Mouse (Mus musculus): Measurements from ENCODE around the gene Tmprss6. TPM values are rescaled to one million over a fixed set of nuclear protein-coding genes. Genes with fewer than 3 reads are reported as not detected.

Gene Tmprss6
- polyA plus RNA-seq (2012; ENCODE audit: low replicate concordance): 0.25 TPM in 1 of 2 replicates, not detected in the other

DNA sequence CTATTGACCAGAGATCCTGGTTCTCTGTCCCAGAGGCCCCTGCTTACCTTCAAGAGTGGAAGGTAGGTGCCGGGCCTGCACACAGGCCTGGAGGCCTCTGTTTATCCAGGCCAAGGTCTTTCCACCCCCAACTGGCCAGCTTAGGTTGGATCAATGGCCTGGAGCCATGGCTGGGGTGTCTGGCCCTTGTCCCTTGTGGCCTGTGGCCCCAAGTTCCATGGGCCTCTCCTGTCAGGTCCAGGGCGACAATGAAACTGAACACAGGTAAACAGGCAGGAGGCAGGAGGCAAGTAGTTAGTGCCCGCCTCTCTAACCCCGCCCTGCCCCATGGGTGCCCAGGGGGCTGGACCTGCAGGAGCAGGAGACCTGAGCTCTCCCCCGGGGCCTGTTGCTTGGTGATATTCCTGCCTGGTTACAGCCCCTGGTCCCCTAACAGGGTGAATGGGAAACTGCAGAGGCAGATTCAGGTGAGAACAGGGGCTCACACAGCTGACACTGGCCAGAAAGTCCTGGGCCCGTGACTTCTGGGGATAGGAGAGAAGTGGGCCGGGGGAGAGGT lies at the start of gene Tmprss6:
Gene Tmprss6 (minus strand): TSS at position 256 of the 559 bp plus-strand sequence.

DNA sequence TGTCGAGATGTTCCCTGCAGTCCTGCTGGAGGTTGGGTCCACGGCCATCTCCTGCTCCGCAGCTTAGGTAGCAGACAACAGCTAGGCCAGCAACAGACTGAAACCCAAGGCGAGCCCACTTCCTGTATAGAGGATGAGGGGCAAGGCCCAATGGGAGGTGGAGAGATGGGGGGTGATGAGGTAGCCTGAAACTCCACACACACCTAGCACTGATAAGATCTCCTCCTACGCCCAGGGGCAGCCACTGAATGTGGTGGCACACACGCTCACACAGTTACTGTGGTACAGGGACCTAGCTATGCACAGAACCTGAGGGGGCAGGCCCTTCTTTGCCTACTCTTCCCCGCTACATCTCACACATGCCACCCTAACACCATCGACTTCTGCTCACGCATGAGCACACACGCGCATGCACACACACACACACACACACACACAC lies 26.6 kb upstream of the Tmprss6 start, which contains the start of gene Il2rb:
Gene Il2rb (minus strand): TSS at position 304 of the 439 bp plus-strand sequence.

DNA sequence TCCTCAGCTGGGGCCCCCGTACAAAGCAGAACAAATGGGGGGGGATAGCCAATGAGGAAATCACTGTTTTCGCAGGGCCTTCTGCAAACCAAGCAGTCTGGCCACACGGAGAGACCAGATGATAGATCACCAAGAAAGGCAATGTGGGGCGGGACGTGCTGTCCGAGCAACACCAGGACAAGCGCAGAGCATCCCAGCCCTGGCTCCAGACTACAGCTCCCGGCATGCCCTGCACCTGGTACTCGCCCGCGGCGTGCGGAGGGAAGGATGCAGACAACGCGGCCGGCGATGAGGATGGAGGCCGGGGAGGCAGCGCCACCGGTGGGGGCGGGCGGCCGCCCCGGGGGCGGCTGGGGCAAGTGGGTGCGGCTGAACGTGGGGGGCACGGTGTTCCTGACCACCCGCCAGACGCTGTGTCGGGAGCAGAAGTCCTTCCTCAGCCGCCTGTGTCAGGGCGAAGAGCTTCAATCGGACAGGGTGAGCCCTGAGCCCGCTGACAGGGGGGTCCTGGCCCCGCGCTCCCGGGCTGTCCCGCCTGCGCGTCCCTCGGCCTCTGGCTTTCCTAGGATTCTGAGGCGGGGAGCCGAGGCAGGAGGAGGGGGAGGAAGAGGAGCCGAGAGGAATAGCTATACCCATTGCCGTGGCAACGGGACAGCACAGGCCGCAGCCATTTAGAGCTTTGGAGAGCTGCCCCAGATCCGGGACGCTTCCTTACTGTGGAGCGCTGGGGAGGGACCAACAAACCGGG lies 39.9 kb downstream of the Tmprss6 start, which contains the start of gene Kctd17:
Gene Kctd17 (plus strand): TSS at position 174 of the 748 bp plus-strand sequence.

DNA sequence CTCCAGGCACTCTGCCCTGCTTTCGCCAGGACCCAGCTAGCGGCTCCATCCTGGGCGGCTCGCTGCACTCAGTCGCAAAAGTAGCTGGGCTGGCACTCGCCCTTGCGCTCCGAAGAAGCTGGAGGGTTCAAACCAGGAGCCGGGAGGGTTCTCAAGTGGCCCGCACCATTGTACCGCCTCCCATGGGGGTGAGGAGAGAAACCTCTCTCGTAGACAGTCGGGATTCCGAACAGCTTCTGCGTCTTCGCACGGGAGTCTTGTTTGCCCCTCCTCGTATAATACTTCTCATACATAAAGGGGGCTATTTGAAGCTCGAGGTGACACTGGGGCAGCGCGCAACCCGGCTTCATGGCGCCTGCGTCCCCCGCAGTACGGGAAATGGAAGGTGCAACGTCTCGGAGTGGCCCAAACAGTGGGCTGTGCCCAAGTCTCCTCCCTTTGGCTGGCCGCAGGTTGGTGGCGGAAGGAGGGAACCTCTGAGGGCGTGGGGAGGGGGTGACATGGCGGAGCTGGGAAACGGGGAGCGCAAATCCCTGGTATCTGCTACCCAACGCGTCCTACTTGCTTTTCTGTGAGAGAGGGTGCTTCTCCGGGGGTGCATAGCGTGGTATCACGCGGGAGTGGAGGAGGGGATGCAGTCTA lies 62.0 kb downstream of the Tmprss6 start, which contains the start of gene Mpst:
Gene Mpst (plus strand): TSS at position 124 of the 642 bp plus-strand sequence.

DNA sequence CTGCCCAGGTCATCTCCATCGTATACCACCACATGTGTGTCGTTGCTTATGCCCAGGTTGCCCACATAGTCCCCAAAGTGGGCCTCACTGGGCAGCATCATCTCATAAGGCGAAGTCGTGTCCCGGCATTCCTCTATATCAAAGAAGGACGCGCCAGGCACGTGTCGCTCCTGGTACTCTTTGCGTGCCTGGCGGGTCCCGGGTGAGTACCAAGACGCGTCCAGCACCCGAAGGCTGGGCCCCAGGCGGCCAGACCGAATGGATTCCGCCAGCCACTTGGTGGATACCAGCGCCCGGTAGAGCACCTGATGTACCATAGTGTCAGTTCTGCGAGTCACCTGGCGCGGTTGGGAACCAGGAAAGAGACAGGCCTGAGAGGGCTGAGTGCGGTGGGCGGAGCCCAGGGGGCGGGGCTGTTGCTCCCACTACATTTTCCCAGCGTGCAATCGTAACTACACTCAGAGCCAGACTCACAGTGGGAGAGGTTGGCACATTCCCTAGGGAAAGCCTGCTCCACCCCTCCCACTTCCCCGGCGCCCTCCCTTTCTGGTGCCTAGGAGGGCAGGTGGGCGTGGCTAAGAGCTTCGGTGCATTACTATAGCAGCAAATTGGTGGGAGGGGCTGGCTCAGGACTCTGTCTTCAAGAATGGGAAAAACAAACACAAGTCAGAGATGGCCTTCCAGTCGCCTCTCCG lies 62.8 kb downstream of the Tmprss6 start, which contains the start of gene Tst:
Gene Tst (minus strand): TSS at position 391 of the 695 bp plus-strand sequence.

DNA sequence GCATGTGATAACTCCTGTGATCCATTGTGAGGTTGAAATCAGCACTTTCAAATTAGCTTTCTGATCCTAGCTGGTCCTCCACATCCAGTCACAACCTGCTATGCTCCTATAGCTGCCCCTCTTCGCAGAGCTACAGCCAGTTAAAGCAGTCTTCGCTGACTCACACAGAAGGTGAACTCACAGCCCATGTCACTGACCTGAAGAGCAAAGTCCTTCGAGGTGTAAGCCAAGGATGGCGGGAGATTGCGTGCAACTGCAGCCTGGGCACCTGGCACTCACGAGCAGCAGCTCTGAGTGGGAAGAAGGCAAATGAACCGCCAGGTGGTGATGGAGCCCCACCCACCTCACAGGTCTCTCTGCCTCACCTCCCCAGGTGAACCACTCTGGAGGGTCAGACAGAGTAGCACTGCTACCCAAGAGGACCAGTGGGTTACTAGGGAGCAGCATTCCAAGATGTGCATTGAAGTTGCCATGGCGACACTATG lies 72.9 kb downstream of the Tmprss6 start, which contains the start of gene Tex33:
Gene Tex33 (minus strand): TSS at position 435 of the 485 bp plus-strand sequence.

Other genes with a start within 250 kb of the Tmprss6 start
- 111 TPM in 2 replicates for gene Ncf4, start 223.8 kb downstream of the Tmprss6 start, polyA plus RNA-seq (2012; ENCODE audit: low replicate concordance)
- 13.9 and 82.5 TPM in 2 replicates for gene Csf2rb2, start 162.9 kb downstream of the Tmprss6 start, polyA plus RNA-seq (2012; ENCODE audit: low replicate concordance)
- 71.1 and 138 TPM in 2 replicates for gene Csf2rb, start 142.9 kb downstream of the Tmprss6 start, polyA plus RNA-seq (2012; ENCODE audit: low replicate concordance)
- not detected in 2 replicates for gene Tex33, start 72.7 kb downstream of the Tmprss6 start, polyA plus RNA-seq (2012; ENCODE audit: low replicate concordance)
- 2.3 and 5.9 TPM in 2 replicates for gene Tst, start 62.7 kb downstream of the Tmprss6 start, polyA plus RNA-seq (2012; ENCODE audit: low replicate concordance)
- gene Mpst, start 62.2 kb downstream of the Tmprss6 start, polyA plus RNA-seq (2012; ENCODE audit: low replicate concordance): 71.3 and 114 TPM in 2 replicates
- gene Kctd17, start 40.1 kb downstream of the Tmprss6 start, polyA plus RNA-seq (2012; ENCODE audit: low replicate concordance): 31.7 and 122 TPM in 2 replicates
- gene Il2rb, start 26.6 kb upstream of the Tmprss6 start, polyA plus RNA-seq (2012; ENCODE audit: low replicate concordance): 94.2 and 157 TPM in 2 replicates
- 1.7 and 1.8 TPM in 2 replicates for gene C1qtnf6, start 62.8 kb upstream of the Tmprss6 start, polyA plus RNA-seq (2012; ENCODE audit: low replicate concordance)
- gene Sstr3, start 76.1 kb upstream of the Tmprss6 start, polyA plus RNA-seq (2012; ENCODE audit: low replicate concordance): not detected in 2 replicates
- 266 and 1,162 TPM in 2 replicates for gene Rac2, start 104.1 kb upstream of the Tmprss6 start, polyA plus RNA-seq (2012; ENCODE audit: low replicate concordance)
- 100 and 114 TPM in 2 replicates for gene Cyth4, start 128.4 kb upstream of the Tmprss6 start, polyA plus RNA-seq (2012; ENCODE audit: low replicate concordance)

Data from hematopoietic multipotent progenitor cell, adult 10-12 weeks (in vitro differentiated cells).